Mouse (Mus musculus) G1E (cell line): ENCODE data around the gene Cib4. TPM values are rescaled to one million over a fixed set of nuclear protein-coding genes. Genes with fewer than 3 reads are reported as not detected.

Experiments
- ATAC-seq: 2 replicates; pipeline ENCODE4 v1.8.0; 2016; ENCODE audit warnings: mild to moderate bottlenecking; ENCODE audit not compliant: insufficient number of reproducible peaks, poor library complexity, low FRiP score, severe bottlenecking; ENCODE audit errors: extremely low read depth
- DNase-seq: peaks from one replicate; pipeline ENCODE4 v3.0.0; 2012; ENCODE audit warnings: low spot score
- H3K27me3 ChIP-seq: 2 replicates; pipeline ENCODE4 v1.6.1; 2012; ENCODE audit warnings: mild to moderate bottlenecking, low read length, inconsistent platforms; ENCODE audit not compliant: insufficient read depth
- H3K36me3 ChIP-seq: replicated peaks from 2 replicates; pipeline ENCODE3; 2012; ENCODE audit warnings: mild to moderate bottlenecking, inconsistent platforms
- H3K4me1 ChIP-seq: 2 replicates; pipeline ENCODE4 v1.6.1; 2012; ENCODE audit warnings: low read depth, low read length, inconsistent platforms, mixed read lengths; ENCODE audit not compliant: insufficient read depth
- H3K4me3 ChIP-seq: 2 replicates; pipeline ENCODE4 v1.5.1; 2012; ENCODE audit warnings: low read depth, mild to moderate bottlenecking, inconsistent platforms, low read length, moderate library complexity, mixed read lengths
- H3K9me3 ChIP-seq: replicated peaks from 2 replicates; pipeline ENCODE4 v1.6.1; 2012; ENCODE audit warnings: inconsistent platforms
- CTCF ChIP-seq: IDR thresholded peaks from 2 replicates; pipeline ENCODE4 v1.5.1; 2012; ENCODE audit warnings: low read depth, low read length, inconsistent platforms, mixed read lengths
- GATA1 ChIP-seq: IDR thresholded peaks from 2 replicates; pipeline ENCODE4 v1.6.1; 2012; ENCODE audit warnings: borderline replicate concordance, low read length, inconsistent platforms, mixed read lengths
- GATA2 ChIP-seq: IDR thresholded peaks from 2 replicates; pipeline ENCODE4 v1.6.1; 2012; ENCODE audit warnings: low read depth, low read length, inconsistent platforms, borderline replicate concordance
- POLR2AphosphoS5 ChIP-seq: IDR thresholded peaks from 2 replicates; pipeline ENCODE4 v1.6.1; 2012; ENCODE audit warnings: low read depth, low read length, inconsistent platforms; ENCODE audit not compliant: insufficient replicate concordance
- TAL1 ChIP-seq: conservative IDR thresholded peaks from 2 replicates; pipeline ENCODE4 v1.6.1; 2012; ENCODE audit warnings: low read depth, low read length, inconsistent platforms, mixed read lengths
- polyA plus RNA-seq: library from polyadenylated mRNA; stranded (reverse); fragments of >175 nt; gene quantifications from 2 replicates; pipeline ENCODE4 v1.2.3, GENCODE M21; 2012
- total RNA-seq, 2 experiments: library from RNA; stranded (forward) in 1 of 2; stranded (reverse) in 1 of 2; fragments of 200-1000 nt in 1 of 2; fragments of >200 nt in 1 of 2; fragmentation: Nextera tagmentation in 1 of 2; gene quantifications; 2 replicates each; pipeline ENCODE4 v1.2.3; 2014 to 2017

Gene Cib4
- total and polyA plus RNA-seq, 3 experiments, result not detected

GRCm38 (mm10) chr5:30485136-30485535 is 60.5 kb downstream of the Cib4 start:
- H3K27me3 ChIP-seq, result peaks cover 6% of the 10 kb centered on the region
- no peak for DNase-seq
- TF ChIP-seq POLR2AphosphoS5, result no peak
- TF ChIP-seq GATA2, result no peak
- no peak for TF ChIP-seq CTCF
- TF ChIP-seq TAL1, result no peak
- no peak for TF ChIP-seq GATA1
- ATAC-seq, result no peak
- H3K4me3 ChIP-seq, result no peak overlapping the region
- no peaks in the 10 kb centered on the region for H3K36me3 ChIP-seq
- H3K9me3 ChIP-seq, result no peaks in the 10 kb centered on the region
- no peaks in the 10 kb centered on the region for H3K4me1 ChIP-seq

GRCm38 (mm10) chr5:30484591-30484990 is 61.0 kb downstream of the Cib4 start:
- H3K4me3 ChIP-seq, result no peak overlapping the region
- ATAC-seq (no peak), DNase-seq (no peak)
- no peaks in the 10 kb centered on the region for H3K9me3 ChIP-seq
- H3K27me3 ChIP-seq, result peaks cover 6% of the 10 kb centered on the region
- TF ChIP-seq TAL1 (no peak), GATA2 (no peak), POLR2AphosphoS5 (no peak), CTCF (no peak), GATA1 (no peak)
- no peaks in the 10 kb centered on the region for H3K36me3 ChIP-seq
- no peaks in the 10 kb centered on the region for H3K4me1 ChIP-seq

- no peak for DNase-seq
- H3K36me3 ChIP-seq, result no peaks in the 10 kb centered on the region
- H3K4me3 ChIP-seq, result no peak overlapping the region
- no peak for ATAC-seq
- H3K4me1 ChIP-seq, result no peaks in the 10 kb centered on the region
- no peaks in the 10 kb centered on the region for H3K9me3 ChIP-seq
- H3K27me3 ChIP-seq, result peaks cover 9% of the 10 kb centered on the region
- TF ChIP-seq GATA2 (no peak), POLR2AphosphoS5 (no peak), TAL1 (no peak), CTCF (no peak), GATA1 (no peak)
These were observed 62.1 kb downstream of the Cib4 start for GRCm38 (mm10) chr5:30483533-30483932.

- Histone ChIP-seq H3K4me3 (no peak overlapping the region), H3K27me3 (peaks cover 9% of the 10 kb centered on the region), H3K4me1 (no peaks in the 10 kb centered on the region), H3K9me3 (no peaks in the 10 kb centered on the region), H3K36me3 (no peaks in the 10 kb centered on the region)
- DNase-seq (peak; percentile 22), ATAC-seq (no peak)
- no peak for TF ChIP-seq GATA1
- no peak for TF ChIP-seq TAL1
- TF ChIP-seq GATA2, result no peak
- TF ChIP-seq CTCF, result peak; percentile 34; the same call in 1 of the 2 replicates
- no peak for TF ChIP-seq POLR2AphosphoS5
These were observed 63.3 kb downstream of the Cib4 start for GRCm38 (mm10) chr5:30482319-30482718.

- H3K9me3 ChIP-seq, result no peaks in the 10 kb centered on the region
- no peak overlapping the region for H3K4me3 ChIP-seq
- DNase-seq, result peak; percentile 49
- no peak for ATAC-seq
- TF ChIP-seq GATA2 (no peak), GATA1 (no peak), CTCF (peak; percentile 67), TAL1 (no peak)
- no peaks in the 10 kb centered on the region for H3K36me3 ChIP-seq
- no peaks in the 10 kb centered on the region for H3K4me1 ChIP-seq
- peaks cover 3% of the 10 kb centered on the region; the same call in 1 of the 2 replicates for H3K27me3 ChIP-seq
These were observed 69.1 kb downstream of the Cib4 start for GRCm38 (mm10) chr5:30476534-30476933.

- H3K9me3 ChIP-seq, result no peaks in the 10 kb centered on the region
- no peaks in the 10 kb centered on the region for H3K36me3 ChIP-seq
- peaks cover 5% of the 10 kb centered on the region; the same call in 1 of the 2 replicates for H3K27me3 ChIP-seq
- H3K4me1 ChIP-seq, result no peaks in the 10 kb centered on the region
- DNase-seq, result no peak
- H3K4me3 ChIP-seq, result no peak overlapping the region
- no peak for ATAC-seq
- TF ChIP-seq TAL1 (no peak), POLR2AphosphoS5 (no peak), GATA2 (no peak), GATA1 (no peak), CTCF (no peak)
These were observed 73.5 kb downstream of the Cib4 start for GRCm38 (mm10) chr5:30472148-30472547.

- DNase-seq, result no peak
- H3K27me3 ChIP-seq, result peaks cover 8% of the 10 kb centered on the region; the same call in 1 of the 2 replicates
- H3K36me3 ChIP-seq, result no peaks in the 10 kb centered on the region
- H3K9me3 ChIP-seq, result no peaks in the 10 kb centered on the region
- no peak overlapping the region for H3K4me3 ChIP-seq
- no peaks in the 10 kb centered on the region for H3K4me1 ChIP-seq
- TF ChIP-seq TAL1 (no peak), GATA1 (no peak), POLR2AphosphoS5 (no peak)
- ATAC-seq, result no peak
These were observed 75.2 kb downstream of the Cib4 start for GRCm38 (mm10) chr5:30470454-30470853.
